Mouse (Mus musculus): ENCODE results near the gene Smg7. TPM values are rescaled to one million over a fixed set of nuclear protein-coding genes. Genes with fewer than 3 reads are reported as not detected.
"Not testable (repeated sequence)": the region's sequence is repeated elsewhere in the genome, so short reads cannot be mapped to it uniquely, and the experiment has no call there.

The Smg7 gene
- total RNA-seq, 1 experiment, result 88.4 TPM

GRCm38 (mm10) chr1:152901419-152901764 lies 1.1 kb downstream of the Smg7 start:
- H3K4me3 ChIP-seq (ENCODE audit: insufficient read depth in 1 of 2, low read depth in 1 of 2, low read length in 2 of 2, poor library complexity in 1 of 2, severe bottlenecking in 1 of 2), result peak overlapping the region; percentile 90 to 91
- no peak for DNase-seq (ENCODE audit: low read depth, low spot score)
- H3K27ac ChIP-seq (ENCODE audit: insufficient read depth, low read depth, low read length, poor library complexity, severe bottlenecking), result peak overlapping the region; percentile 93; the same call in 1 of the 2 replicates
- peaks cover 4 to 9% of the 10 kb centered on the region in 2 experiments for H3K4me1 ChIP-seq (ENCODE audit: control insufficient read depth in 2 of 2, insufficient read depth in 2 of 2, low read length in 2 of 2, poor library complexity in 1 of 2)
- peak overlapping the region; percentile 95 for H3K9ac ChIP-seq (ENCODE audit: insufficient read depth, low read depth, low read length, poor library complexity, severe bottlenecking)
- no peaks in the 10 kb centered on the region for H3K9me3 ChIP-seq (ENCODE audit: control insufficient read depth, insufficient read depth, low read depth, low read length)
- no peaks in the 10 kb centered on the region; the same call in 1 of the 2 replicates for H3K36me3 ChIP-seq (ENCODE audit: control insufficient read depth, insufficient read depth, low read length, poor library complexity, severe bottlenecking)
- in situ Hi-C loops (cut with MboI; ENCODE audit: low sequenced_read_pairs in 2 of 2, unreplicated experiment in 2 of 2), result no loop called here
- no peak for TF ChIP-seq CHD2 (IDR thresholded peaks at IDR 0.05; ENCODE audit: low read depth, low read length)
- no peak for TF ChIP-seq ZC3H11A (IDR thresholded peaks at IDR 0.05; ENCODE audit: borderline replicate concordance, low read depth, low read length)
- no peak for TF ChIP-seq ZNF384 (IDR thresholded peaks at IDR 0.05; ENCODE audit: low read depth, low read length)
- TF ChIP-seq HCFC1 (IDR thresholded peaks at IDR 0.05; ENCODE audit: borderline replicate concordance, insufficient read depth, low read length), result no peak
- no peak for TF ChIP-seq MAFK (IDR thresholded peaks at IDR 0.05; ENCODE audit: insufficient read depth, low read depth, low read length)

- H3K4me1 ChIP-seq (ENCODE audit: control insufficient read depth in 2 of 2, insufficient read depth in 2 of 2, low read length in 2 of 2, poor library complexity in 1 of 2); in situ Hi-C loops (cut with MboI; ENCODE audit: low sequenced_read_pairs in 2 of 2, unreplicated experiment in 2 of 2); H3K4me3 ChIP-seq (ENCODE audit: insufficient read depth in 1 of 2, low read depth in 1 of 2, low read length in 2 of 2, poor library complexity in 1 of 2, severe bottlenecking in 1 of 2); H3K9me3 ChIP-seq (ENCODE audit: control insufficient read depth, insufficient read depth, low read depth, low read length); H3K36me3 ChIP-seq (ENCODE audit: control insufficient read depth, insufficient read depth, low read length, poor library complexity, severe bottlenecking); H3K9ac ChIP-seq (ENCODE audit: insufficient read depth, low read depth, low read length, poor library complexity, severe bottlenecking); H3K27ac ChIP-seq (ENCODE audit: insufficient read depth, low read depth, low read length, poor library complexity, severe bottlenecking); DNase-seq (ENCODE audit: low read depth, low spot score): not testable (repeated sequence)
These were observed 14.4 kb downstream of the Smg7 start for GRCm38 (mm10) chr1:152888086-152888485.

- Histone ChIP-seq H3K4me1 (ENCODE audit: control insufficient read depth in 2 of 2, insufficient read depth in 2 of 2, low read length in 2 of 2, poor library complexity in 1 of 2) (peaks cover 2 to 5% of the 10 kb centered on the region in 2 experiments; a peak in 2 of 4 replicates), H3K36me3 (ENCODE audit: control insufficient read depth, insufficient read depth, low read length, poor library complexity, severe bottlenecking) (peaks cover 10% of the 10 kb centered on the region), H3K4me3 (ENCODE audit: insufficient read depth in 1 of 2, low read depth in 1 of 2, low read length in 2 of 2, poor library complexity in 1 of 2, severe bottlenecking in 1 of 2) (no peak overlapping the region), H3K9me3 (ENCODE audit: control insufficient read depth, insufficient read depth, low read depth, low read length) (no peaks in the 10 kb centered on the region), H3K9ac (ENCODE audit: insufficient read depth, low read depth, low read length, poor library complexity, severe bottlenecking) (no peak overlapping the region), H3K27ac (ENCODE audit: insufficient read depth, low read depth, low read length, poor library complexity, severe bottlenecking) (no peak overlapping the region)
- DNase-seq (ENCODE audit: low read depth, low spot score), result no peak
- TF ChIP-seq HCFC1 (IDR thresholded peaks at IDR 0.05; ENCODE audit: borderline replicate concordance, insufficient read depth, low read length) (no peak), ZNF384 (IDR thresholded peaks at IDR 0.05; ENCODE audit: low read depth, low read length) (no peak), MAFK (IDR thresholded peaks at IDR 0.05; ENCODE audit: insufficient read depth, low read depth, low read length) (no peak), ZC3H11A (IDR thresholded peaks at IDR 0.05; ENCODE audit: borderline replicate concordance, low read depth, low read length) (no peak), CHD2 (IDR thresholded peaks at IDR 0.05; ENCODE audit: low read depth, low read length) (no peak)
- in situ Hi-C loops (cut with MboI; ENCODE audit: low sequenced_read_pairs in 2 of 2, unreplicated experiment in 2 of 2), result no loop called here
These were observed 31.4 kb downstream of the Smg7 start for GRCm38 (mm10) chr1:152871031-152871430.

GRCm38 (mm10) chr1:152869901-152870300 lies 32.5 kb downstream of the Smg7 start:
- in situ Hi-C loops (cut with MboI; ENCODE audit: low sequenced_read_pairs in 2 of 2, unreplicated experiment in 2 of 2), result no loop called here
- no peaks in the 10 kb centered on the region for H3K9me3 ChIP-seq (ENCODE audit: control insufficient read depth, insufficient read depth, low read depth, low read length)
- H3K36me3 ChIP-seq (ENCODE audit: control insufficient read depth, insufficient read depth, low read length, poor library complexity, severe bottlenecking), result peaks cover 14% of the 10 kb centered on the region
- H3K4me3 ChIP-seq (ENCODE audit: insufficient read depth in 1 of 2, low read depth in 1 of 2, low read length in 2 of 2, poor library complexity in 1 of 2, severe bottlenecking in 1 of 2), result no peak overlapping the region
- peaks cover 2 to 5% of the 10 kb centered on the region in 2 experiments; a peak in 2 of 4 replicates for H3K4me1 ChIP-seq (ENCODE audit: control insufficient read depth in 2 of 2, insufficient read depth in 2 of 2, low read length in 2 of 2, poor library complexity in 1 of 2)
- no peak overlapping the region for H3K9ac ChIP-seq (ENCODE audit: insufficient read depth, low read depth, low read length, poor library complexity, severe bottlenecking)
- TF ChIP-seq ZNF384 (IDR thresholded peaks at IDR 0.05; ENCODE audit: low read depth, low read length) (no peak), HCFC1 (IDR thresholded peaks at IDR 0.05; ENCODE audit: borderline replicate concordance, insufficient read depth, low read length) (no peak), CHD2 (IDR thresholded peaks at IDR 0.05; ENCODE audit: low read depth, low read length) (no peak), ZC3H11A (IDR thresholded peaks at IDR 0.05; ENCODE audit: borderline replicate concordance, low read depth, low read length) (no peak), MAFK (IDR thresholded peaks at IDR 0.05; ENCODE audit: insufficient read depth, low read depth, low read length) (no peak)
- no peak overlapping the region for H3K27ac ChIP-seq (ENCODE audit: insufficient read depth, low read depth, low read length, poor library complexity, severe bottlenecking)
- DNase-seq (ENCODE audit: low read depth, low spot score), result no peak

- peaks cover 2 to 3% of the 10 kb centered on the region in 2 experiments; a peak in 2 of 4 replicates for H3K4me1 ChIP-seq (ENCODE audit: control insufficient read depth in 2 of 2, insufficient read depth in 2 of 2, low read length in 2 of 2, poor library complexity in 1 of 2)
- in situ Hi-C loops (cut with MboI; ENCODE audit: low sequenced_read_pairs in 2 of 2, unreplicated experiment in 2 of 2), result no loop called here
These were observed 55.6 kb downstream of the Smg7 start for GRCm38 (mm10) chr1:152846856-152847255.

More at GRCm38 (mm10) chr1:152846856-152847255, 55.6 kb downstream of the Smg7 start:
- TF ChIP-seq ZNF384 (IDR thresholded peaks at IDR 0.05; ENCODE audit: low read depth, low read length), result no peak
- TF ChIP-seq HCFC1 (IDR thresholded peaks at IDR 0.05; ENCODE audit: borderline replicate concordance, insufficient read depth, low read length), result no peak
- TF ChIP-seq CHD2 (IDR thresholded peaks at IDR 0.05; ENCODE audit: low read depth, low read length), result no peak
- no peak for TF ChIP-seq MAFK (IDR thresholded peaks at IDR 0.05; ENCODE audit: insufficient read depth, low read depth, low read length)
- no peak for TF ChIP-seq ZC3H11A (IDR thresholded peaks at IDR 0.05; ENCODE audit: borderline replicate concordance, low read depth, low read length)
- H3K27ac ChIP-seq (ENCODE audit: insufficient read depth, low read depth, low read length, poor library complexity, severe bottlenecking), result no peak overlapping the region
- H3K36me3 ChIP-seq (ENCODE audit: control insufficient read depth, insufficient read depth, low read length, poor library complexity, severe bottlenecking), result peaks cover 40% of the 10 kb centered on the region
- no peak for DNase-seq (ENCODE audit: low read depth, low spot score)
- H3K9me3 ChIP-seq (ENCODE audit: control insufficient read depth, insufficient read depth, low read depth, low read length), result no peaks in the 10 kb centered on the region
- H3K4me3 ChIP-seq (ENCODE audit: insufficient read depth in 1 of 2, low read depth in 1 of 2, low read length in 2 of 2, poor library complexity in 1 of 2, severe bottlenecking in 1 of 2), result no peak overlapping the region
- no peak overlapping the region for H3K9ac ChIP-seq (ENCODE audit: insufficient read depth, low read depth, low read length, poor library complexity, severe bottlenecking)

Measured in ES-E14 (cell line).